Mouse (Mus musculus): ENCODE results near the gene Cyb561d1. TPM values are rescaled to one million over a fixed set of nuclear protein-coding genes. Genes with fewer than 3 reads are reported as not detected.

The Cyb561d1 gene
- polyA plus RNA-seq, 1 experiment: 3.3 TPM

DNA sequence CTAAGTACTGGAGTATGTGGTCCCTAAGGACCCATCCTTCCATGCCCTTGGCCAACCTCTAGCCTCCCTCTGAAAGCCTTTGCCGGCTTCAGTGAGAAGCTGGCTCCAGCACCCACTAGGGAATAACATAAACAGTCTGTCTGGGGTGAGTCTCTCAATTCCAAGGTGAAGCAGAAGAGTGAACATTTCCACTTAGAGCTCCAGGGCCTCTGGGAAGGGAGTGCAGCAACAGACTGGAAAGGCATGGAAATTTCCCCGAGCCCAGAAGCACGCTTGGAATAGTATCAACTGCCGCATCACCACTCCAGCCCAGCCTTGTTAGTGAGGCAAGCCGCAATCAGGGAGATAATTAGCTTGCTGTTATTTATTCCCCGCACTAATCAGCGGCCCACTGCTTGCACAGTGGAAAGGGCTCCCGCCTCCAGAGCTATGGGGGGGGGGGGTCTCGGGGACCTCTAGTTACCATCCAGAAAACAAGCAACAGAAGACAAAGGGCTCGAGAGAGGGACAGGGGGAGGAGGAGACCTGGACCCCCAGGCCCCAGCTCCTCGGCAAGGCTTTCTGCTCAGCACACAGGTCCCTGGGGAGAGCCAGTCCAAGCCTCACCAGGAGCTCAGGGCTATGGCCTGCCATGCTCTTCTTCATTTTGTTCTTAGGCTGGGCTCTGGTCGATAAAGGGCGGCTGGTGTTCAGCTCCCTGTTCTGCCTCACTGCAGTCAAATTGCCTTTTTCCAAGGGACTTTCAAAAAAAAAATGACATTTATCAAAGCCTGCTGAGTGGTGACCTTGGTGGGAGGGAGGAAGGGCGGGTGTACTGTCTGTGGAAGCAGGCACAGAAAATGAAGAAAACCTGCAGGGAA lies 26.1 kb downstream of the Cyb561d1 start:
- Histone ChIP-seq H3K4me1 (no peaks in the 10 kb centered on the region), H3K9me3 (peaks cover 7% of the 10 kb centered on the region; the same call in 1 of the 2 replicates), H3K4me3 (replicated peaks) (no peak overlapping the region), H3K27me3 (replicated peaks) (peaks cover 58% of the 10 kb centered on the region), H3K36me3 (replicated peaks; ENCODE audit: low read length) (no peaks in the 10 kb centered on the region)
- TF ChIP-seq GATA1 (IDR thresholded peaks at IDR 0.05; ENCODE audit: borderline replicate concordance, low read length) (no peak), FLI1 (IDR thresholded peaks at IDR 0.05; ENCODE audit: low read length) (no peak)

DNA sequence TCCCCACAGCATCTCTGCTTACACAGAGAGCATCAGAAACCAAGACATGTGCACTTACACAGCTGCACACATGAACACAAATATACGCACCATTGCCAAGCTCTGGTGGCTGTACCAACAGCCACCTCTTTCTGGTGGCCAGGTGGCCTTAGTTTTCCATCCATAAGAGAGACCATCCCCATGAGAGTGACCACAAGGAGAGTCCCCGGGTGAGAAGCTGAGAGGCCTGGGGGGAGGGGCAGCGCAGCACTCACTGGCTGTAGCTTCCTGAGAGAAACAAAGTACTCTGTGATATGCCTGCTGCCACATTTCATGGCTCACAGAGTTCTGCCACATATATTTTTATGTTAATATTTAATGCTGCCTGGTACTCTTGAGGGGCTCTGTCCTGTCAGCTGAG lies 31.8 kb downstream of the Cyb561d1 start:
- Histone ChIP-seq H3K36me3 (replicated peaks; ENCODE audit: low read length) (no peaks in the 10 kb centered on the region), H3K4me3 (replicated peaks) (no peak overlapping the region), H3K4me1 (peaks cover 24% of the 10 kb centered on the region), H3K9me3 (no peaks in the 10 kb centered on the region), H3K27me3 (replicated peaks) (peaks cover 66% of the 10 kb centered on the region)
- TF ChIP-seq GATA1 (IDR thresholded peaks at IDR 0.05; ENCODE audit: borderline replicate concordance, low read length): no peak
- no peak for TF ChIP-seq FLI1 (IDR thresholded peaks at IDR 0.05; ENCODE audit: low read length)

DNA sequence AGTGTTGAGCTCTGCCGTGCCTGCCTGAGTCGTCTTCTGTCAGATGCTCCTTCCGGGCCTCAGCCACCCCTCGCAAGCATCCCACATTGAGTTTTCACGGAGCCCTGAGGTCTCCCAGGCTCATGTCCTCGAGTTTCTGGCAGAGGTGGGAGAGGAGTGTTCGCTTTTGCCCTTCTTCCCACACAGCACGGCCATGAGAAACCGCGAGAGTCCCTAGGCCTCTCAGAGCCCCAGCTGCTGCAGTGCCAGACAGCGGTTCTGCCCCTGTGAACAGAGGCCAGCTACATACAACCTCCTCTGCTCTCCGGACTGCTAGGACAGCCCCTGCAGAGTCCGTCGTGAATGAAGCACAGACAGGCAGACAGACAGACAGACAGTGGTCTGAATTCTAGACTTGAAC lies 33.5 kb downstream of the Cyb561d1 start:
- no peaks in the 10 kb centered on the region for H3K9me3 ChIP-seq
- no peak overlapping the region for H3K4me3 ChIP-seq (replicated peaks)
- peaks cover 59% of the 10 kb centered on the region for H3K27me3 ChIP-seq (replicated peaks)
- no peaks in the 10 kb centered on the region for H3K36me3 ChIP-seq (replicated peaks; ENCODE audit: low read length)
- no peak for TF ChIP-seq GATA1 (IDR thresholded peaks at IDR 0.05; ENCODE audit: borderline replicate concordance, low read length)
- TF ChIP-seq FLI1 (IDR thresholded peaks at IDR 0.05; ENCODE audit: low read length): no peak
- peaks cover 24% of the 10 kb centered on the region for H3K4me1 ChIP-seq

DNA sequence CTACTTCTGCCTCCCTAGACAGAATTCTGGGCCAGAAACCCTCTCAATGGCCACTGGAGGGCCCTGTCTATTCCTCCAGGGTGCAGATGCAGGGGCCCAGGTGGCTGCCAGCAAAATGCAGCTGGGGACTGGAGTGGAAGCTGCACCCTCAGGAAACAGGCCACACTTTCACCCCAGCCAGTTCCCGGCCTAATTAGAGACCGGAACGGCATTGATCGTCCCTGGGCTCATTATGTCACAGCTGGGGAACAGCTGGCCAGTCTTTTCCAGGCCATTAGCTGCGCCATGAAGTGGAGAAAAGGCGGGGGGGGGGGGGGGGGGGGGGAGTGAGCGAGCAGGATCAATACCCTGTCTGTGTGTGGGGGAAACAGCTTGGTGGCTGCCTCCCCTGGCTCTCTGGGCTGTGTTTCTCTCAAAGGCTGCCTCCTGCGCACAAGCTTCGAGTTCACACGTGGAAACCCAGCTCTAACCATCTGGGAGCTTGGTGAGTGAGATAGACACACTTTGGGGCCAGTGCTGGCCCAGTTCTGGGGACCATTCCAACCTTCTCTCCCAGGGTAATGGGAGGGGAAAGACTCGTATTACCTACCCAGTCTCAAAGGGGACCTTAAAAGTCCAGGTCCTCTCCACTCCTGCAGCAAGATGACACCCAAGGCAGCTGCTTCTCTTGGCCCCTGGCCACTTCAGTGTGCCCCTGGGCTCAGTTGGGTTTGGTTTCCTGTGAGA lies 34.4 kb downstream of the Cyb561d1 start:
- H3K4me1 ChIP-seq: peaks cover 29% of the 10 kb centered on the region

DNA sequence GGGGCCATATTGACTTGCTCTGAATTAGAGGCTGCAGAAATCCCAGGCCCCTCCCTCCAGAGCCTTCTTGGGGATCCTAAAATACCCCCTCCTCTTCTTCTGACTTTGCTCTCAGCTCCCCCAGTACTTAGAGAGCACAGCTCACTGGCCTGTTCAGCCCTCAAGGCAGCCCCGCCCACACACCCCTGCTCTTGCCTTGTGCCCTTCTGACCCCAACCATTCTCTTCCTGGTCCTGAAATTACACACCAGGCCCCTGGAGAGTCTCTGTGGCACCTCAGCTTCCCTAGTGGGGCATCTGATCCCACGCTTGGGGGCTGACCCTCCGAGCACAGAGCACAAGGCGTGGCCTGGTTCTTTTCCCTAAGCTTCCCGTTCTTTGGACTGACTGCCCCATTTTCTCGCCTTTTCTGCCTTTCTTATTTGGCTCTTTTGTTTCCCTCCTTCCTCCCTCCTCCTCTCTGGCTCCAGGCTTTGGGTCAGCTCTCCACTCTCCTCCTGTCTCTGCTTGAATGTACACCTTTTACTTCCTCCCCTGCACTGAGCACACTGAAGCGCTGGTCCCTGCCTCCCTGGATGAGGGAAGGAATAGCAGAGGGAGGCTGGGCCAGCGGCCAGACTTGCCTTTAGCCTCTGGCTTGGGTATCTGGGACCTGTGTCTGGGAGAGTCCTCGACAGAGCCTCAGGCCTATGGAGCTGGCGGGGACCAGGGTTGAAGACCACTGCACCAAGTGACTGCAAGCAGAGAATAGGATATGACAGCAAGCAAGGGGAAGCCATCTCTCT lies 35.3 kb downstream of the Cyb561d1 start:
- Histone ChIP-seq H3K4me1 (peaks cover 36% of the 10 kb centered on the region), H3K9me3 (no peaks in the 10 kb centered on the region), H3K27me3 (replicated peaks) (peaks cover 59% of the 10 kb centered on the region), H3K4me3 (replicated peaks) (no peak overlapping the region), H3K36me3 (replicated peaks; ENCODE audit: low read length) (no peaks in the 10 kb centered on the region)
- no peak for TF ChIP-seq FLI1 (IDR thresholded peaks at IDR 0.05; ENCODE audit: low read length)
- no peak for TF ChIP-seq GATA1 (IDR thresholded peaks at IDR 0.05; ENCODE audit: borderline replicate concordance, low read length)

More for the DNA sequence above, 34.4 kb downstream of the Cyb561d1 start:
- TF ChIP-seq GATA1 (IDR thresholded peaks at IDR 0.05; ENCODE audit: borderline replicate concordance, low read length): no peak
- no peak overlapping the region for H3K4me3 ChIP-seq (replicated peaks)
- peaks cover 57% of the 10 kb centered on the region for H3K27me3 ChIP-seq (replicated peaks)
- H3K36me3 ChIP-seq (replicated peaks; ENCODE audit: low read length): no peaks in the 10 kb centered on the region
- H3K9me3 ChIP-seq: no peaks in the 10 kb centered on the region

DNA sequence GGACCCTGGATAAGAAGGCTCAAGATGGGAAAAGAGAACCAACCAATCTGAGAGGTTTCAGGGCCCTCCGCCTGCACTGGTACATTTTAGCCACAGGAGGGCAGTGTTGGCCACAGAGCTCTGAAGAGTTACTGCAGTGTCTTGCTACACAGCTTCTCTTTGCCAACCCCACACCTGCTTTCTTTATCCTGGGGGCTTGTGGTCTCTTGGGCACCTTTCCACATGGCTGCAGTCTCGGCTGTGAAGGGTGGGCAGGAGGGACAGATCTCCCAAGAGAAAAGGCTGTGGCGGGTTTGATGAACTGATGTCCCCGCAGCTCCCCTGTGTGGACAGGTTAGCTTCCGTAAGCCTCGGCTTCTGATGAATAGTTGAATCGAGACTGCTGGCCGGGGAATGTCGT lies 36.2 kb downstream of the Cyb561d1 start:
- Histone ChIP-seq H3K9me3 (no peaks in the 10 kb centered on the region), H3K4me1 (peaks cover 39% of the 10 kb centered on the region), H3K27me3 (replicated peaks) (peaks cover 66% of the 10 kb centered on the region), H3K4me3 (replicated peaks) (no peak overlapping the region), H3K36me3 (replicated peaks; ENCODE audit: low read length) (no peaks in the 10 kb centered on the region)
- TF ChIP-seq FLI1 (IDR thresholded peaks at IDR 0.05; ENCODE audit: low read length) (no peak), GATA1 (IDR thresholded peaks at IDR 0.05; ENCODE audit: borderline replicate concordance, low read length) (no peak)

DNA sequence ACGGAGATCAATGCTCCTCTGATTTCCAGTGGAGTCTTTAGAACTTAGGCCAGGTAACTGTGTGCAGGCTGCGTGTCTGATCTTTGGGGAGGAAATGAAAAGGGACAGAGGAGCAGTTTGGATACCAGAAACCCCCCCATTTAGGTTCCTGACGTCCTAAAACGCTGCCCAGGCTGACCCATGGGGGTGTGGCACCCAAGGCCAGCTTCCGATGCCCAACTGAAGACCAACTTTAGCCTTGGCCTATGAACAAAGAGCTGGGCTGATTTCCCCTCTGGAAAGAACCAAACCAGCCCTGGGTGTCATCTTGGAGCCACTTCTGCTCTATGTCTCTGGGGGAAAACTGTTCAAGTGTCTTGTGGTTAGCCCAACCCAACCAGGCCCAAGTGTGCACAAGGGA lies 36.9 kb downstream of the Cyb561d1 start:
- no peaks in the 10 kb centered on the region for H3K36me3 ChIP-seq (replicated peaks; ENCODE audit: low read length)
- no peaks in the 10 kb centered on the region for H3K9me3 ChIP-seq
- H3K4me1 ChIP-seq: peaks cover 43% of the 10 kb centered on the region
- peaks cover 71% of the 10 kb centered on the region for H3K27me3 ChIP-seq (replicated peaks)
- TF ChIP-seq FLI1 (IDR thresholded peaks at IDR 0.05; ENCODE audit: low read length): no peak
- TF ChIP-seq GATA1 (IDR thresholded peaks at IDR 0.05; ENCODE audit: borderline replicate concordance, low read length): no peak
- H3K4me3 ChIP-seq (replicated peaks): no peak overlapping the region

DNA sequence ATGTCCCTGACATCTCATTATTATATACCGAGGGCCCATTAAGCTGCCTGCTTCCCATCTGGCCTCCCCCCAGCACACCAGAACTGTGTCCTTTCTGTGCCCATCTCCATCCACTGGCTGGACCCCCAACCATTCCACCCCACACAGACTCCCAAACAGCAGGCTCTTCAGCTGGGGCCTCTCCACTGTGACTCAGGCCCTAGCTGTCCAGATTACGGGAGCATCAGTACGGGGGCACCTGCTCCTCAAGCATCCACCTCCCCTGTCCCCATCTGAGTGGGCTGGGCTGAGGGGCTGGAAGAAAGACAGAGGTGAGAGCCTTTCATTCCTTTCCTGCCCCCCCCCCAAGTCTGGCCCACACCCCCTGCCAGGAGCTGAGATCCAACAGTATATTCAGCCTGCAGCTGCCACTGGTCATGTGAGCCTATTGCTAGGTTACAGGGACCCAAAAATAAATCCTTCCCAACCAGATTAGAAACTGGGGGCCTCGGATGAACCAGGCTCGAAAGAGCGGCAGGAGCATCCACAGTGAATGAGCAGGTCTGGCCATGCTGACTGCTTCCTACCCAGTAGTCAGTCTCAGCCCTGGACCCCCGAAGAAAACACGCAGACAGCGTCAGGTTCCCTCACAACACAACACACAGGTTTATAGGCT lies 42.5 kb downstream of the Cyb561d1 start:
- Histone ChIP-seq H3K4me3 (replicated peaks) (no peak overlapping the region), H3K36me3 (replicated peaks; ENCODE audit: low read length) (no peaks in the 10 kb centered on the region), H3K27me3 (replicated peaks) (peaks cover 68% of the 10 kb centered on the region), H3K9me3 (no peaks in the 10 kb centered on the region), H3K4me1 (peaks cover 27% of the 10 kb centered on the region)
- TF ChIP-seq FLI1 (IDR thresholded peaks at IDR 0.05; ENCODE audit: low read length) (no peak), GATA1 (IDR thresholded peaks at IDR 0.05; ENCODE audit: borderline replicate concordance, low read length) (no peak)

DNA sequence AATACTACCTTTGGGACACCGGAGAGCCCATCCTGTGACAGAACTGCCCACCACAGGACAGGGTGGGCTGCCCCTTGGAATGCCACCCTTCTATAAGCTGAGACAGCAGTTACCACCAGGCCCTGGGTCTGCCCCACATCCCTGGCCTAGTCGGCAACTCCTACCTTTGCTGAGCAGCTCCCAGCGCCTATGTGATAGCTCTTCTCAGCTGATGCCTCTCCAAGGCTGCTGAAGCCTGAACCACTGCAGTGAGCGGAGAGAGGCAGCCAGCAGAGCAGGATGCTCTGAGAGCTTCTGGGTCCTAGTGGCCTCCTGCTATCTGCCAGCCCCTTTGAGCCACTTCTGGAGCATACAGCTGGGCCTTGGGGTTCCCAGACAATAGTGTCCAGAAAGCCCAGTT lies 46.4 kb downstream of the Cyb561d1 start, which contains the start of gene Gpr61:
Gene Gpr61 (minus strand): TSS at position 227 of the 400 bp plus-strand sequence.
- no peak within 1 kb of the TSS for H3K4me3 ChIP-seq (replicated peaks)
- TF ChIP-seq FLI1 (IDR thresholded peaks at IDR 0.05; ENCODE audit: low read length) (no peak), GATA1 (IDR thresholded peaks at IDR 0.05; ENCODE audit: borderline replicate concordance, low read length) (no peak)
- H3K4me1 ChIP-seq: peaks cover 25% of the 10 kb centered on the region
- H3K36me3 ChIP-seq (replicated peaks; ENCODE audit: low read length): no peaks in the 10 kb centered on the region
- no peaks in the 10 kb centered on the region for H3K9me3 ChIP-seq
- peaks cover 57% of the 10 kb centered on the region for H3K27me3 ChIP-seq (replicated peaks)
